Mouse (Mus musculus) bone marrow, adult 2 months (tissue): ENCODE measurements at regions not wholly inside any gene's neighbourhood (a gene's known extent, or its start where the extent isn't known, plus 50 kb on each side); places are given as distances from the start of the nearest gene placed in this dataset.

Source experiments
- CTCF ChIP-seq: fragments of 200-500 bp; IDR thresholded peaks from 2 replicates; pipeline ENCODE4 v1.5.1; 2011; ENCODE audit warnings: low read length, control low read depth; ENCODE audit not compliant: control insufficient read depth, insufficient read depth
- POLR2A ChIP-seq: fragments of 200-500 bp; IDR thresholded peaks from 2 replicates; pipeline ENCODE4 v1.6.1; 2011; ENCODE audit warnings: low read depth, mild to moderate bottlenecking, control low read depth, low read length, borderline replicate concordance; ENCODE audit not compliant: control insufficient read depth

- TF ChIP-seq CTCF (no peak), POLR2A (no peak)
Measured at GRCm38 (mm10) chr4:55243091-55244058, 106.5 kb upstream of the Rad23b start.
